Mouse (Mus musculus) MEL (cell line): ENCODE data around the gene Gm10135.

Source experiments
- CTCF ChIP-seq, 3 experiments: IDR thresholded peaks in 2 of 3; conservative IDR thresholded peaks in 1 of 3; 2 replicates each; pipeline ENCODE4 v1.5.1; 2011 to 2012; ENCODE audit warnings: low read length in 3 of 3, low read depth in 2 of 3, mild to moderate bottlenecking in 2 of 3, improper control_type of control experiment in 1 of 3, inconsistent platforms in 1 of 3, mixed read lengths in 1 of 3, moderate library complexity in 1 of 3; ENCODE audit not compliant: control insufficient read depth in 1 of 3, insufficient read depth in 1 of 3, poor library complexity in 1 of 3, severe bottlenecking in 1 of 3
- E2F4 ChIP-seq: IDR thresholded peaks from 2 replicates; pipeline ENCODE4 v1.6.1; 2011; ENCODE audit warnings: low read depth, low read length, improper control_type of control experiment, borderline replicate concordance
- ETS1 ChIP-seq: IDR thresholded peaks from 2 replicates; pipeline ENCODE4 v1.6.1; 2012; ENCODE audit warnings: low read depth, mild to moderate bottlenecking, inconsistent platforms, low read length, improper control_type of control experiment, moderate library complexity
- GATA1 ChIP-seq: IDR thresholded peaks from 2 replicates; pipeline ENCODE4 v1.6.1; 2011; ENCODE audit warnings: low read depth, low read length, improper control_type of control experiment
- JUND ChIP-seq: IDR thresholded peaks from 2 replicates; pipeline ENCODE4 v1.6.1; 2011; ENCODE audit warnings: low read depth, mild to moderate bottlenecking, improper control_type of control experiment, low read length
- MAX ChIP-seq: IDR thresholded peaks from 2 replicates; pipeline ENCODE4 v1.6.1; 2011; ENCODE audit warnings: low read length, improper control_type of control experiment
- NRF1 ChIP-seq: IDR thresholded peaks from 2 replicates; pipeline ENCODE4 v1.6.1; 2014; ENCODE audit warnings: low read depth, mild to moderate bottlenecking, inconsistent platforms, low read length, improper control_type of control experiment, moderate library complexity; ENCODE audit not compliant: poor library complexity, insufficient read depth, severe bottlenecking
- POLR2A ChIP-seq, 2 experiments: IDR thresholded peaks; 2 replicates each; pipeline ENCODE4 v1.6.1; 2011 to 2012; ENCODE audit warnings: low read length in 2 of 2, mild to moderate bottlenecking in 2 of 2, control low read depth in 1 of 2, improper control_type of control experiment in 1 of 2, low read depth in 1 of 2, moderate library complexity in 1 of 2; ENCODE audit not compliant: control insufficient read depth in 1 of 2, insufficient read depth in 1 of 2, poor library complexity in 1 of 2
- POLR2AphosphoS5 ChIP-seq: IDR thresholded peaks from 2 replicates; pipeline ENCODE4 v1.6.1; 2012; ENCODE audit warnings: low read depth, borderline replicate concordance, mild to moderate bottlenecking, inconsistent platforms, low read length, moderate library complexity, mixed read lengths
- USF2 ChIP-seq, 2 experiments: IDR thresholded peaks; 2 replicates each; pipeline ENCODE4 v1.6.1; 2011 to 2012; ENCODE audit warnings: improper control_type of control experiment in 2 of 2, low read length in 2 of 2, borderline replicate concordance in 1 of 2, inconsistent platforms in 1 of 2, low read depth in 1 of 2, mild to moderate bottlenecking in 1 of 2; ENCODE audit not compliant: insufficient read depth in 1 of 2
- ZNF384 ChIP-seq: IDR thresholded peaks from 2 replicates; pipeline ENCODE4 v1.6.1; 2012; ENCODE audit warnings: low read depth, mild to moderate bottlenecking, inconsistent platforms, low read length, improper control_type of control experiment

DNA sequence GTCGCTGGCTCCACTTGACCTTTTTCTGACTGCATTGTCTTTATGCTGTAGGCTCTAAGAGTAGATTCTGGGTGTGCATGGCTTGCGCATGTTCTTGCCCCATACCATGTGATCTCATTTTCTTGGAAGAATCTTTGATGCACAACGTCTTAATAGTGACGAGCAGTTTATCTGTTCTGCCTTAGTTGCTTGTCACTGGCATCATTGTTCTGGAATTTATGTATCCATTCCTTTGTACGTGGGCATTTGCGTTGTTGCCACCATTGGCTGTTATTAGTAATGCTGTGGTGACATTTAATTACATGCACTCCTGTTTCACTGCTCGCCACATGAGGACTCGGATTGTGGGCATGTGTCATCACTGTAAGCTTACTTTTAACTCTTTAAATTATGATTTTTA is 53.3 kb downstream of the Gm10135 start:
- TF ChIP-seq USF2 (IDR thresholded peaks at IDR 0.05; ENCODE audit: borderline replicate concordance in 1 of 2, insufficient read depth in 1 of 2, low read depth in 1 of 2, low read length in 2 of 2) (no peak), E2F4 (no peak), GATA1 (no peak), POLR2A (IDR thresholded peaks at IDR 0.05; ENCODE audit: control insufficient read depth in 1 of 2, insufficient read depth in 1 of 2, low read depth in 1 of 2, low read length in 2 of 2, poor library complexity in 1 of 2) (no peak), MAX (no peak), CTCF (IDR thresholded peaks at IDR 0.05 in 2 of 3, conservative IDR thresholded peaks at IDR 0.05 in 1 of 3; ENCODE audit: control insufficient read depth in 1 of 3, insufficient read depth in 1 of 3, low read depth in 2 of 3, low read length in 3 of 3, poor library complexity in 1 of 3, severe bottlenecking in 1 of 3) (no peak), NRF1 (no peak), POLR2AphosphoS5 (no peak), ETS1 (no peak), ZNF384 (no peak), JUND (no peak)
